Mouse (Mus musculus) spleen, postnatal 4 days (tissue): ENCODE measurements around the gene Ostf1.

Experiments used
- DNase-seq, 2 experiments: peaks; one replicate each; pipeline ENCODE4 v3.0.0; 2022; ENCODE audit warnings: low spot score in 2 of 2

Ostf1 gene

DNA sequence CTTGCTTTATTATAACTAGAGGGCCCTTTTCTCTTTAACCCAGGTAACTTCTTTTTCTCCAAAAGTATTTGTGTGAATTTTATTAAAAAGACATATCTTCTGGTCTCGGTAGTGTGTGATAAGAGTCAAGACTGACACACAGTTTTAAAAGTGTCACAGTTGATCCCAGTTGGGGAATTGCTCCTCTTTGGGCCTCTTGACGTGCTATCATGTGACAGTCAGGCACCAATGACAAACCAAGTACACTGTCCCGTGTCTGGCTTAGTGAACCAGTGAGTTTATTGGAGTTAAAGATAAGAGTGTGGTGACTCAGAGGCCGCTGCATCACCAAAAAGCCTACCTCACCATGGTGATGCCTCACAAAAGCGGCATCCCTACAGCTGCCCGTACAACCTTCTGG lies 12.5 kb upstream of the Ostf1 start:
- DNase-seq: peak in 1 of 2 experiments; percentile 23

DNA sequence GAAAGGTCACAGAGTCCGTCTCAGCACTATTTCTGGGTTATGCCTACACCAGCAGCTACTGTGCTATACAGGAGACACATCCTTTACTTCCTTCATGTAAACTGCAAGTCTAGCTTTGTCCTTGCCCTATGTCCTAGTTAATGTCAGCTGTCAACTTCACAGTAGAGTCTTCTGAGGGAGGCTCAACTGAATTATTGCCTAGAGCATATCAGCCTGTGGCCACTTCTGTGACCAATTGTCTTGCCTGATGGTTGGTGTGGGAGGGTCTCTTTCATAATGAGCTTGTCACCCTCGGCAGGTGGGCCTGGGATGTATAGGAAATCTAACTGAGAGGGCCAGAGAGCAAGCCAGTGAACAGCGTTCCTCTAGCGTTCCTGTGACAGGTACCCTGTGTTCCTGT lies 11.8 kb upstream of the Ostf1 start:
- no peak for DNase-seq

- no peak for DNase-seq
Measured at GRCm38 (mm10) chr19:18641001-18641400, 9.4 kb upstream of the Ostf1 start.

GRCm38 (mm10) chr19:18639552-18639951 lies 7.9 kb upstream of the Ostf1 start:
- no peak for DNase-seq

- peak in 1 of 2 experiments; percentile 65 for DNase-seq
Measured at GRCm38 (mm10) chr19:18638949-18639348, 7.3 kb upstream of the Ostf1 start.

DNA sequence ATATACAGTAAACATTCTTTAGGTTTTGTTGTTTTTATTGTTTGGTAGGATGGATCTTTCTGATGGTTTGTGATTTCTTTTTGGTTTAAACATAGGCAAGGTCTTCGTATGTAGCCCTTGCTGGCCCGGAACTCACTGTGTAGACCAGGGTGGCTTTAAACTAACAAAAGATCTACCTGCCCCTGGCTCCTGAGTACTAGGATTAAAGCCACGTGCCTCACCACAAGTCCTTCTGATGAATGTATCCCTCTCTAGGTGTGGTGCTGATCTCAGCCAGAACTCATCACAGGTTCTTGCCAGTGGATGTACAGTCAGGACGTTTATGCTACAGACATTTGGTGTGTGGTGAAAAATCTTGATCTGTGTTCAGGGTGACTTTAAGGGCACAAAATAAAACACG lies 6.3 kb upstream of the Ostf1 start:
- no peak for DNase-seq

- DNase-seq: no peak
Measured at GRCm38 (mm10) chr19:18632231-18633185, 885 bp upstream of the Ostf1 start.

- peak; percentile 69 to 86 for DNase-seq
Measured at GRCm38 (mm10) chr19:18631161-18631643, 421 bp downstream of the Ostf1 start.

- DNase-seq: no peak
Measured at GRCm38 (mm10) chr19:18630221-18631119, 1.2 kb downstream of the Ostf1 start.

DNA sequence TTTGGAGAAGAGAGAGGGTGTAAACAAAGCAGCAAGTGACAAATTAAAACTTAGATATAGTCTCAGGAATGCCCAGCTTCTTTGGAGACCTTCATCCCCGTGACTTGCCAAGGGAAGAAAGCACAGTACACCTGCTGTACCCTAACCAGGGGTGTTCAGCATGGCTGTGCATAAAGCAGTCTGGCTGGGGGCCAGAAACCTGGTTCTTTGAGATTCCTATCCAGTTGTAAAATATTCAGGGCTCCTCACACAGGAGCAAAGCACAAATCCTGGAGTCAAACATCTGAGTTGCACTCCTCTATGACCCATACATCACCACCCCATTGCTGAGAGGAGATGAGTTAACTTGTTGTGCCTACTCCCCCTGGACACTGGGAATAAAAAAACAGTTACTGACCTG lies 2.0 kb downstream of the Ostf1 start:
- DNase-seq: no peak

GRCm38 (mm10) chr19:18623894-18624293 lies 7.7 kb downstream of the Ostf1 start:
- DNase-seq: no peak

DNA sequence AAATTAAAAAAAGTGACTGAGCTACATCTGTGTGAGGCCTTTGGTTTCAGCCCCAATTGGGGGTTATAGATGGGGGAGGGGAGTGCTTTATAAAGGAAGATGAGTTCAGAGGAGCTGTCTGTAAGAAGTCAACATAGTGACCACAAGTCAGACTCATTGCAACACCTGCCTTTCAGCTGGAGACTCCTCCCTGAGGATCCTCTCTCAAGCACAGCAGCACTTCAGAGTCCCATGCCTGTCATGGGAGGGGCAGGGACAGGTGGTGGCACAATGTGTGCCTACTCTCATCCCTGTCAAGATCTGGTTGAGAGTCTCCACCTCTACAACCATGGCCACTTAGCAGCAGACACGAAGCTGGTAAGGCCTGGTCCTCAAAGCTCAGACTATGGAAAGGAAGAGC lies 11.9 kb downstream of the Ostf1 start:
- no peak for DNase-seq

- DNase-seq: no peak
Measured at GRCm38 (mm10) chr19:18619060-18619459, 12.6 kb downstream of the Ostf1 start.

- DNase-seq: no peak
Measured at GRCm38 (mm10) chr19:18617504-18617903, 14.1 kb downstream of the Ostf1 start.

DNA sequence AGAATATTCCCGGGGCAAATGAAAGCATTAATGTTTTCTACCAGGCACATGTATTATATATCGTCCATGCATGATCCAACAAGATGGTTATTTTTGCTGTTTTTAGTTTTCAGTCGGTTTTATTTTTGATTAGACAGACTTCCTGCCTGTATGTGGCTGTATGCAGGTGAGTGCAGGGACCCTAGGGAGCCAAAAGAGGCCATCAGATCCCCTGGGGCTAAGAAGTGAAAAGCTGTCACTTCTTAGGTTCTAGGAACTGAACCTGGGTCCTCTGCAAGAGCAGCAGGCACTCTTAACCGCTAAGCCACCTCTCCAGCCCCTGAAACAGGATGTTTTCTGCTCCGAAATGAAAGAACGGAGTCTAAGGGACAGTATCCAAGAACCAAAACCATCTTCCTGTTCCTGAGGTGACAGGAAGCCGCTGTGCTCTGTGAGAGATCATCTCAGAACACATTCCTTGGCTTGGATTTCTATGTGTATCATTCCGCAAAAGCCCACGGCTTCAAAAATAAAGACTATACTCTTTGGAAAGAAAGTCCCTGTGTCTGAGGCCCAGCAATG lies 15.9 kb downstream of the Ostf1 start:
- DNase-seq: no peak

DNA sequence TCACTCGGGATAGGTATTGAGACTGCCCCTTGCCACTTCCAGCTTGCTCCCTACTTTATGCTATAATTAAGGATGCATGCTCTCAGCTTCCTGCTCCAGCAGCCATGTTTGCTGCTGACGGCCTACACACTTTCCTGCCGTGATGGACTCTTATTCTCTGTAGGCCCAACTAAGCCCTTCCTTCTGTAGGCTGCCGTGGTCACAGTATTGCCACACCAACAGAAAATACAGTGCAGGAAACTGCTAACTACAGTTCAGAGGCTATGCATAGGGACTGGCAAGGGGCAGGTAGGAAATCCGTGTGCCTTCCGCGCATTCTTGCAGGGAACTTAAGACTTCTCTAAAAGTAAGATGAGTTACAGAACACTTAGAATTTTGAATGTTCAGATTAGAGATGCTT lies 17.3 kb downstream of the Ostf1 start:
- no peak for DNase-seq

GRCm38 (mm10) chr19:18608975-18609374 lies 22.6 kb downstream of the Ostf1 start:
- no peak for DNase-seq

DNA sequence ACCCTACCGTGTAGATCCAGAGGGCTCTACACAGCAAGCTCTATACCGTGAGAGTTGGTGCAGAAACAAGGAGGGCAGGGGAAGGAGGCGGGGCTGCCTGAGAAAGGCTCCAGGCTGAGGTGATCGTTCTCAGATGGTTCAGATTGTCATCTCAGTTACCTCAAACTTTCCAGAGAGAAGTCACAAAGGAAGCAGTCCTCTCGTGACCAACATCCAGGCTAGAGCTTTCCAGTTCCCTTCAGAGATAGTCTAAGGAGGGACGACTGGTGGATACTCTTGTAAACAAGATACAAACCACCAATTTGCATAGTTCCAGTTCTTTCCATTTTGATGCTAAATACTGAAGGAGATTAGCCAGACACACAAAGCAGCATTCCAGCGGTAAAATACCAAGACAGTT lies 23.7 kb downstream of the Ostf1 start:
- DNase-seq: no peak

GRCm38 (mm10) chr19:18603011-18603410 lies 28.6 kb downstream of the Ostf1 start:
- no peak for DNase-seq

DNA sequence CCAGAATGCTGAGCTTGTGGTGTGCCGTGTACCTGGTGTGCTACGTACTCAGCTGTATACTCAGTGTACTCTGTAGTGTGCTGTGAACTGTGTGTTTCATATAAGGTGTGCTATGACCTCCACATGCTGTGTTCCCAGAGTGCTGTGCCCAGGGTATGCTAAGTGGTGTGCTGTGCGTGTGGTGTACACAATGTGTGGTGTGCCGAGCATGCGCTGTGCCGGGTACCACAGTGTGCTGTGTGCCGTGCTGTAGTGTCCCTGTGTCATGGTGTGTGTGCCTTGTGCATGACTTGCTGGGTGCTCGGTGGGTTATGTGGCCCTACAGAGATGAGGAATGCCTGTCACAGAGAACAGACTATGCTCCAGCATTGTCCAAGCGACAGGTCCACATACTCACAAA lies 31.0 kb downstream of the Ostf1 start:
- DNase-seq: no peak

DNA sequence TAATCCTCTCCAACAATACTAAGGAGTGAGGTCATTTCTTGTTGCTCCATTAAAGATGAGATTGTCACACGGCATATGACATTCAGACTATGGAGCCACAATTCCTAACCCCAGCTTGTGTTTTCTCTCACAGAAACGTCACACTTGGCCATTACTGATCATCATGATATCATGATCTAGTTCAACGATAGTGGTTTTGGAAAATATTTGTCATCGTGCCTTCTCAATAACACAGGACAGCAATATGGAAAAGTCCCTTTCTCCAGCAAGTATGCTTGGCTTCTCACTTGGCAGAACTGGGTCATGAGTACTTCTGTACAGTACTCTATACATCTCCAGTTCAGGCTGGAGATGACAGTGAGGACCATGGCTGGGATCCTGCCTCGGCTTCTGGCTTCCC lies 32.0 kb downstream of the Ostf1 start:
- DNase-seq: no peak

DNA sequence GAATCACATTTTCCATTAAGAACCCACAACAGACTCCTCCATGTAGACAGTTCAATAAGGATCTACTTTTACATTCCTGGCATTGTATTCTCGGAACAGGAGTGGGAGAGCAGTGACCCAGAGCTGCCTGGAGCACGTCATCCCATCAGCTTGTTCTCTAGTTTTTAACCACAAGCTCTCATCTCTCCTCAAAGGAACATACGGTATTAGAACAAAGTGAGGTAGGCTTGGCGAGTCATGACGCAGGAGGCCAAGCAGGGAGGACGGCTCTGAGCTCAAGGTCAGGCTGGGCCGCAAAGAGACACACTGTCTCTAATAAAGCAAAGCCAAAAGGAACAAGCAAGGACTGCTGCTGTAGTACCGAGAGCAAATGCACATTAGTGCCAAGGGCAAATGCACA lies 32.6 kb downstream of the Ostf1 start:
- DNase-seq: no peak
